Mouse (Mus musculus): Measurements from ENCODE around the gene Dnajc5.
"Not testable (repeated sequence)": the region's sequence is repeated elsewhere in the genome, so short reads cannot be mapped to it uniquely, and the experiment has no call there.

The Dnajc5 gene

GRCm38 (mm10) chr2:181520118-181520935, at the start of gene Dnajc5:
TSS of gene Dnajc5 (plus strand) at chr2:181520485.
- DNase-seq (ENCODE audit: low spot score), result peak; percentile 94

- no peak for DNase-seq (ENCODE audit: low spot score)
Measured at GRCm38 (mm10) chr2:181471246-181471645, 49.0 kb upstream of the Dnajc5 start.

- no peak for DNase-seq (ENCODE audit: low spot score)
Measured at GRCm38 (mm10) chr2:181472256-181472827, 47.9 kb upstream of the Dnajc5 start.

- no peak for DNase-seq (ENCODE audit: low spot score)
Measured at GRCm38 (mm10) chr2:181483120-181483519, 37.2 kb upstream of the Dnajc5 start.

GRCm38 (mm10) chr2:181483562-181484318, 36.5 kb upstream of the Dnajc5 start:
- no peak for DNase-seq (ENCODE audit: low spot score)

- no peak for DNase-seq (ENCODE audit: low spot score)
Measured at GRCm38 (mm10) chr2:181484456-181485233, 35.6 kb upstream of the Dnajc5 start.

GRCm38 (mm10) chr2:181485741-181486140, 34.5 kb upstream of the Dnajc5 start:
- DNase-seq (ENCODE audit: low spot score), result no peak

- no peak for DNase-seq (ENCODE audit: low spot score)
Measured at GRCm38 (mm10) chr2:181487338-181488277, 32.7 kb upstream of the Dnajc5 start.

- no peak for DNase-seq (ENCODE audit: low spot score)
Measured at GRCm38 (mm10) chr2:181491432-181492205, 28.7 kb upstream of the Dnajc5 start.

GRCm38 (mm10) chr2:181492206-181492605, 28.1 kb upstream of the Dnajc5 start:
- no peak for DNase-seq (ENCODE audit: low spot score)

- DNase-seq (ENCODE audit: low spot score), result no peak
Measured at GRCm38 (mm10) chr2:181493156-181493927, 26.9 kb upstream of the Dnajc5 start, which contains the start of gene Abhd16b. TSS of gene Abhd16b (plus strand) at chr2:181493206.

- no peak for DNase-seq (ENCODE audit: low spot score)
Measured at GRCm38 (mm10) chr2:181494266-181494945, 25.9 kb upstream of the Dnajc5 start.

- DNase-seq (ENCODE audit: low spot score), result not testable (repeated sequence)
Measured at GRCm38 (mm10) chr2:181495845-181496244, 24.4 kb upstream of the Dnajc5 start.

GRCm38 (mm10) chr2:181496281-181496680, 24.0 kb upstream of the Dnajc5 start:
- DNase-seq (ENCODE audit: low spot score), result peak; percentile 59

GRCm38 (mm10) chr2:181496831-181497547, 23.3 kb upstream of the Dnajc5 start, which contains the start of gene Tpd52l2:
TSS of gene Tpd52l2 (plus strand) at chr2:181497142.
- DNase-seq (ENCODE audit: low spot score), result peak; percentile 72

GRCm38 (mm10) chr2:181497548-181497875, 22.8 kb upstream of the Dnajc5 start:
- DNase-seq (ENCODE audit: low spot score), result peak; percentile 50

GRCm38 (mm10) chr2:181498644-181499043, 21.6 kb upstream of the Dnajc5 start:
- DNase-seq (ENCODE audit: low spot score), result no peak

- DNase-seq (ENCODE audit: low spot score), result no peak
Measured at GRCm38 (mm10) chr2:181509191-181509590, 11.1 kb upstream of the Dnajc5 start.

Measured in urinary bladder, postnatal 25 days (tissue).